Mouse (Mus musculus) CD4-positive, CD25-positive, alpha-beta regulatory T cell, adult 4 months (primary cell): Measurements from ENCODE around the gene Insig1. TPM values are rescaled to one million over a fixed set of nuclear protein-coding genes. Genes with fewer than 3 reads are reported as not detected.

Source experiments
- ATAC-seq: one replicate; pipeline ENCODE4 v1.8.0; 2017
- polyA plus RNA-seq, 2 experiments: library from polyadenylated mRNA; unstranded; fragments of 100-300 nt; shearing (Covaris generic); gene quantifications; one replicate each; pipeline ENCODE4 v1.2.1; 2017

Insig1 gene
- polyA plus RNA-seq, 2 experiments from 2014 or later, result 28.0 to 32.8 TPM

DNA sequence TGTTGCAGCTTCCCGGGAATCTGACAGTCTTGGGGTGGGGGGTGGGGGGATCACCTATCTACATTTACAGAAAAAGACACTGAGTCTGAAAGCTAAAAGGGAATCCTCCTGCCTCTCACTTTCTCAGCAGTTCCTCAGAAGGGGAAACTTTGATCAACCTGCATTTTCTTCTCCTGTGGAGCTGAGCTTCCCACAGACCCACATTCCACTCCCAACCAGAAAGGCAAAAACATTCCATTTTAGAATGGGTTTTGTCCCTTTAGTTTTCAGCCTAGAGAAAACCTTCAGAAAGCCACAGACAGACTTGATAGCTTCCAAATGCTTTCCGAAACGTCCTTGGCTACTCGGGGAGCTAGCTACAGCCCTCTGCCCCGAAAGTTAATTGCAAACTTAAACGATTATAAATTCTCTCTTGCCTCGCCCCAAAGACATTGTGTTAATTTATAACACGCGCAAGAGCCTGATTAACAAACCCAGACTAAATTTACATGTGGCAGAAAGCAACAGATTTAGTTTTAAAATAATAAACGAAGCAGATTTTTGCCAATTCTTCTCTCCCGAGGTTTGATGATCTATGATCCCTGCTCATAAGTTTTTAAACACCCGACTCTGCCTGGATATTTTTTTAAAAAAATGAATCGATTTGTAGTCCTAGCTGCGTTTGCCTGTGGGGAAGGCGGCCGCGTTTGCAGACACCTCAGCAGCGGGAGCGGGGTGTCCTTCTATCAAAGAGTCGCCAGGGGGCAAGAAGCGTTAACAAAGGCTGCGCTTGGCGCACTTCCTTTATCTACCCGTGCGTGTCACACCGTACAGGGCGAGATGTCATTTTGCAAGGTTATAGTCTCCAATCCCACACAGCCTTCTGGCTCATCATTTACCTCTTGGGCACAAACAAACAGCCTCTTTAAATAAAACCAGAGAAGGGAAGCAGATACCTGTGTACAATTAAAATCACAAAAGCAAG lies 51.6 kb downstream of the Insig1 start:
- peak; percentile 95 for ATAC-seq

DNA sequence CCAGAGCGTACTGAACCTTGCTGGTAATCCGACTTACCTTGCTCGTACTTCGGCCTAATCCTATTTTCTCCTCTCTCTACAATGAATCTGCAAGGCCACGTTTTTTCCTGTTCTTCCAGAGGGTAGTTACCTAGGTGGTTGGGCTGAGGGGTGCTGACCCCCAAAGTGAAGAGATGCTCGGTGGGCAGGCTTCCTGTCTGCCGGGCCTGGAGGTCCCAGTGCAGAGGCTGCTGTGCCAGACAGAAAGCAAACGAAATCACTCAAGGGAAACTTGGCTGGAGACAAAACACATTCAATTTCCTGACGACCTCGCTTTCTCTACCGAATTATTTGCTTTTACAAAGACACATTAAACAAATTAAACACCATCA lies 52.3 kb downstream of the Insig1 start:
- ATAC-seq, result no peak

DNA sequence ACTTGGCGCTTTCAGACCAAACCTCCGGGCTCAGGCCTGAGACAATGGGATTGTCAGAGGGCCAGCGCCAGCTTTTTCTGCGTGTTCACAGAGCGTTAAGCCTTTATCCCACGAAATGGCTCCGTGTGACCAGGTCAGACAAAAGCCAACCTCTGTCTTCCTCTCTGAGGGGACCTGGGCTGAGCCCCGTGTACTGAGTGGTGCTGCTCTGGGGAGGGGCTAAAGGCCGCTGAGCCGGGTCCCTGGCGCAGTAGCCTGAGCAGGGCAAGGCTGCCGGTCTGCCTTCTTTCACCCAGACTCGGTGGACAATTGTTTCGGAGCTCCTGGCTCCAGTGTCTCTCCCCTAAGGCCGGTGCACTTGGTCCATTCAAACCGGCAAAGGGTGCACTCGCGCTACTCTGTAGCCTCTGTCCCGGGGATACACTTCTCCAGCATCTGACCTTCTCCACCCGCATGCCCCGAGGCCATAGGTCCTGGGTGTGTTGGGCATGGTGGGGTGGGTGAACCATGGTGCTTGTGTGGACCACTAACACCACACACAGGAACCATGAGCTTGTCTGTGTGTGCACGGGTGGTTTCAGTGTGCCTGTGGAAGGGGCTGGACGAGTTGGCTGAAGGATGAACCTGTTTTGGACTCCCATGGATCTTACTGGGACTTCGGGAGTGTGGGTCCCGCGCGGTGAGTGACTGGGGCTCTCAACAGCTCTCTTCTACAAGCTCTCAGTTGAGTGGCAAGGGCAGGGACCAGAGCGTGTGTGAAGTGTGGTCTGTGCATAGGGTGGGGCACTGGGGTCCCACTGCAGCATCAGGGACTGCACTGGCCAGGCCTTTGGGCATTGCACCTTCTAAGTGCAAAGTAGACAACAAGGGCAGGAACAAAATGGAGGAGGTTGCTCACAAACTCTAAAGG lies 53.4 kb downstream of the Insig1 start:
- no peak for ATAC-seq

Other genes with a start within 250 kb of the Insig1 start
- not detected for gene Htr5a, start 229.2 kb upstream of the Insig1 start, polyA plus RNA-seq
- not detected for gene En2, start 94.3 kb downstream of the Insig1 start, polyA plus RNA-seq
- not detected for gene Cnpy1, start 174.4 kb downstream of the Insig1 start, polyA plus RNA-seq
- 10 to 100 TPM; 13.2 to 13.5 TPM for gene Rbm33, start 245.8 kb downstream of the Insig1 start, polyA plus RNA-seq